Mouse (Mus musculus): Measurements from ENCODE around the gene Tpst2.
"Not testable (repeated sequence)": the region's sequence is repeated elsewhere in the genome, so short reads cannot be mapped to it uniquely, and the experiment has no call there.

Gene Tpst2

DNA sequence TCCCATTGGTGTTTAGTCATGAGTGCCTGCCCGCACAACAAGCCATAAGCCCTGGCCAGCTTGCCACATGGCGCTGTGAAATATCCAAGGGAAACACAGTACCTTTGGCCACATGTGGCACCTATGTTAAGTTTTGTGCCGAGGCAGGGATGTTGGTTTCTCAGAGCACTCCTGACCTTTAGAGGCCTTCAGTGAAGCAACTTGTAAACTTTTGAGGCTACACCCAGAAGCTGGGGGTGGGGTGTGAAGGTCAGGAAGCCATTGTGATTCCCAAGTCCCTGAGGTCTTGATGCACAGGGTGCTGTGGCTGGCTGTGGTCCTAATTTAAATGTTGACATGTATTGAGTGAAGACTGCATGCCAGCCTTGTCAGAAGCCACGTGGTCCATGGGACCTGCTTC lies 22.9 kb downstream of the Tpst2 start:
- no peak for DNase-seq

DNA sequence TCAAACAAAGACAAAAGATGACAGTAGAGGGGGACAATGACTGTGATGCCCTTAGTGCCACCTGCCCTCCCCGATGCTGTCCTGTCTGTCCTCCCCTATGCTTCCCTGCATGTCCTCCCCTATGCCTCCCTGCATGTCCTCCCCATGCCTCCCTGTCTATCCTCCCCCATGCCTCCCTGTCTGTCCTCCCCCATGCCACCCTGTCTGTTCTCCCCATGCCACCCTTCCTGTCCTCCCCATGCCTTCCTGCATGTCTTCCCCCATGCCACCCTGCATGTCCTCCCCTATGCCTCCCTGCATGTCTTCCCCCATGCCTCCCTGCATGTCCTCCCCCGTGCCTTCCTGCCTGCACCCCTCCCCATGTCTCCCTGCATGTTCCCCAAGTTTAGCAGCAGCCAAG lies 23.6 kb downstream of the Tpst2 start:
- no peak for DNase-seq

GRCm38 (mm10) chr5:112300721-112301308 lies 24.3 kb downstream of the Tpst2 start:
- no peak for DNase-seq

DNA sequence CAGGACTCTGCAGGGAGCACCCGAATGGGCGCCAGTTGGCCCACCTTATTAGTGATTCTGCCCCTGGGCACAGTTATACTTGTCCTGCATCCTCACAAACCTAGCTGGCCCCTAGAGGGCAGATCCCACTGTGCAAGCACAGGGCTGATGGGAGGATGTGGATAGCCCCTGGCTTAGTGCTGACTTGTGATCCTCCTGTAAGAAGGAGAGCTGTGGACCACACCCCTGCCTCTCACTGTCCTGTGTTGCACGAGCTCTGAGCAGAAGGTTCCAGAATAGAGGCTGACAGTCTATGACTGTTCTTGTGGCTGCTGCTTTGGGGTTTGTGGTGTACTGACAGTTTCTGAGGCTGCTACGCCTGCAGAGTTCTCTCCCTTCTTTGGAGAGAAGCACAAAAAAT lies 25.2 kb downstream of the Tpst2 start:
- no peak for DNase-seq

- no peak for DNase-seq
Measured at GRCm38 (mm10) chr5:112302310-112302709, 25.8 kb downstream of the Tpst2 start.

- no peak for DNase-seq
Measured at GRCm38 (mm10) chr5:112305842-112306241, 29.4 kb downstream of the Tpst2 start.

GRCm38 (mm10) chr5:112313222-112313885 lies 36.9 kb downstream of the Tpst2 start:
- no peak for DNase-seq

GRCm38 (mm10) chr5:112316468-112316867 lies 40.0 kb downstream of the Tpst2 start:
- no peak for DNase-seq

DNA sequence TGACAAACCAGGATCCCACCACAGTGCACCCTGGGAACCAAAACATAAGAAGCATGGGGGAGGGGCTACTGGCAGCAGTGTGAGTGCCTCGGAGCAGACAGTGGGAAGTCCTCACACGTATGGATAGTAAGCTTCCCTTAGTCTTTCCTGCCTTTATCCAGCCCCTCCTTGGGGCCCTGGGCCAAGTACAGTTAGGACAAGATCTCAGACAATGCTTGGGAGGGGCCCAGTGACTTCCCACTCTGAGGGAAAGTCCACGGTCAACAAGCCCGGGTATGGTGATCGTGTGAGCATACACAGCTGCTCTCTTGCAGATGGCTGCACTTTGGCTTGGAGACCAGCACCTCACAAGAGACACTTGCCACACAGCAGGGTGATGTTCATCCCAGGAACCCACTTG lies 40.8 kb downstream of the Tpst2 start:
- DNase-seq: no peak

GRCm38 (mm10) chr5:112319343-112319742 lies 42.9 kb downstream of the Tpst2 start:
- DNase-seq: not testable (repeated sequence)

GRCm38 (mm10) chr5:112320379-112320778 lies 43.9 kb downstream of the Tpst2 start:
- DNase-seq: no peak

- DNase-seq: peak; percentile 82
Measured at GRCm38 (mm10) chr5:112320936-112321335, 44.4 kb downstream of the Tpst2 start.

- no peak for DNase-seq
Measured at GRCm38 (mm10) chr5:112321376-112321775, 44.9 kb downstream of the Tpst2 start.

- no peak for DNase-seq
Measured at GRCm38 (mm10) chr5:112323246-112323645, 46.8 kb downstream of the Tpst2 start.

- no peak for DNase-seq
Measured at GRCm38 (mm10) chr5:112324637-112325545, 48.4 kb downstream of the Tpst2 start.

GRCm38 (mm10) chr5:112325546-112326445 lies 49.3 kb downstream of the Tpst2 start, which contains the start of gene Tfip11:
Gene Tfip11, plus strand, starts transcription at chr5:112326358.
- DNase-seq: peak; percentile 97

DNA sequence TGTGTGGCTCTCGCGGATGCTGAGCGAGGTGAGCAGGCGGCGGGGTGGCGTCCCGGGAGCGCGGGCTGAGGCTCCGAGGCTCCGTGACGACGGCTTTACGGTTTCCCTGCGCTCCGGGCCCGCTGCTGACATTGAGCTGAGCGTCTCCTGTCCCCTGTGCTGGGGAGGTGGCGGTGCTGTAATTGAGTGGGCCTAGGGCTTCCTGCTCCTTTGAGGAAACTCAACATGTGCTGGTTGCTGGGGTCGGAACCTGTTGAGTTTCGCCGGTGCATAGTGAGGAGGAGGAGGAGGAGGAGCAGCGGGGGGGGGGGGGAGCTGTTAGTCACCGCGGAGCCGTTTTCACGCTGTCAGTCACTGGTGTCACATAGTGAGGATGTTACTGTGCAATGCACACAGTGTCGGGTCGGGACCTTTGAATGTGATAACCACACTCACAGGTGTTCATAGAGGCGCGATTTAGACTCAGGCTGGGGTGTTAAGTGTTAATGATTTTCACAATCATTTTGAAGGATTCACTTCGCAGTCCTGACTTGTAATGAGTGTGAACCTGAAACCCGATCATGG lies 50.0 kb downstream of the Tpst2 start:
- no peak for DNase-seq

GRCm38 (mm10) chr5:112327854-112328253 lies 51.4 kb downstream of the Tpst2 start:
- no peak for DNase-seq

- no peak for DNase-seq
Measured at GRCm38 (mm10) chr5:112329805-112330564, 53.5 kb downstream of the Tpst2 start.

DNA sequence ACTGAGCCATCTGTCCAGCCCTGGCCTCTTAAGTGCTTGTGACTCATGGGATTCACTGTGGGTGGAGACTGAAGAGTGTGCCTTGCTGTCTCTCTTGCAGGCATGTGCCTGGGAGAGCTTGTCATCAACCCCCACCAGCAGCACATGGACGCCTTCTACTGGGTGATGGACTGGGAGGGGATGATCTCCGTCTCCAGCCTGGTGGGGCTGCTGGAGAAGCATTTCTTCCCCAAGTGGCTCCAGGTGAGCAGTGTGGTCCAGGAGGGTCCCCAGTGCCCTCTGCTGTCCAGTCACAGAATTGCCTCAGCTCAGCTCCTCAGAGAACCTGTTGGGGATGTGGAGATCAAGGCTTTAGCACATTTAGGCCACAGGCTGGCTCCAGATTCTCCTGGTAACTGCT lies 59.0 kb downstream of the Tpst2 start:
- peak; percentile 48 for DNase-seq

GRCm38 (mm10) chr5:112337004-112337403 lies 60.5 kb downstream of the Tpst2 start:
- DNase-seq: no peak

DNA sequence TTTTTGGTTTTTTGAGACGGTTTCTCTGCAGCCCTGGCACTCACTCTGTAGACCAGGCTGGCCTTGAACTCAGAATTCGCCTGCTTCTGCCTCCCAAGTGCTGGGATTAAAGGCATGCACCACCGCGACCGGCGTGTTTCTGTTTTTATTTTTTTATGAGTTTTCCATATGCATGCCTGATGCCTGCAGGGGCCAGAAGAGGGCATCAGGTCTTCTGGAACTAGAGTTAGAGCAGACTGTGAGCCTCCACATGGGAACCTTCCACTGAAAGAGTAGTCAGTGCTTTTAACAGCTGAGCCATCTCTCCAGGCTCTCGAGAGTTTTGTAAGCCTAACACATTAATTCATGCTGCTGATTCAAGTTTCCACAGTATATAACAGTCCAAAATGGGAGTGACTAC lies 62.7 kb downstream of the Tpst2 start:
- no peak for DNase-seq

All from right cerebral cortex, postnatal 25 days (tissue).